Comparison of ENCODE assay signal across 19 mouse cellular contexts in genomic region chr7:79615941-79616340, GRCm38 (mm10). TPM values are rescaled to one million over a fixed set of nuclear protein-coding genes. Genes with fewer than 3 reads are reported as not detected.
DNase-seq lines count a peak whose midpoint lies in the region; ATAC-seq lines count a peak whose summit lies in the region.
"Had no signal": no experiment of that assay in that cellular context is flagged by ENCODE, and none has a peak within 500 bp of the region (broad histone marks: within the 10 kb centered on the region; RNA-seq: fewer than 3 reads in every experiment).

No protein-coding gene starts in this region.

- DNase-seq in kidney, adult 9 months, result peak; percentile 22
- no peak for DNase-seq in kidney, postnatal 14 days
- DNase-seq in midbrain, embryonic 11.5 days (ENCODE audit: low spot score, missing footprints), result peak; percentile 70
- DNase-seq in midbrain, embryonic 10.5 days (ENCODE audit: low spot score), result no peak
- DNase-seq in adrenal gland, postnatal 25 days, result peak; percentile 37
- no peak for DNase-seq in Muller cell, postnatal 12 days (ENCODE audit: inconsistent ontology term)
- DNase-seq: cerebellum, adult 18-20 months; cerebellum, adult 9-11 months; cerebellum, postnatal 36 days; gastrocnemius, postnatal 36 days; heart, adult 11 months; heart, postnatal 36 days had no signal

- H3K27ac ChIP-seq in midbrain, embryonic 11.5 days (ENCODE audit: low read depth, low read length), result no peak overlapping the region
- H3K27ac ChIP-seq in midbrain, embryonic 10.5 days (replicated peaks), result no peak overlapping the region
- H3K27ac ChIP-seq: embryonic facial prominence, embryonic 13.5 days; forebrain, embryonic 12.5 days; heart, embryonic 13.5 days had no signal

- ATAC-seq in midbrain, embryonic 11.5 days (ENCODE audit: low FRiP score), result no peak
- ATAC-seq: hindbrain, embryonic 16.5 days; inflammation-experienced regulatory T-cells, adult 6 months had no signal

- no peaks in the 10 kb centered on the region for H3K36me3 ChIP-seq in midbrain, embryonic 11.5 days (ENCODE audit: control insufficient read depth, insufficient read depth, low read length)
- H3K36me3 ChIP-seq in midbrain, embryonic 10.5 days, result no peaks in the 10 kb centered on the region
- H3K36me3 ChIP-seq: embryonic facial prominence, embryonic 13.5 days; forebrain, embryonic 12.5 days; heart, embryonic 13.5 days had no signal

- no peak overlapping the region for H3K9ac ChIP-seq in midbrain, embryonic 11.5 days (ENCODE audit: low read length)
- H3K9ac ChIP-seq: embryonic facial prominence, embryonic 13.5 days; forebrain, embryonic 12.5 days; heart, embryonic 13.5 days had no signal

- no peak overlapping the region for H3K4me3 ChIP-seq in midbrain, embryonic 11.5 days (ENCODE audit: low read depth, low read length)
- H3K4me3 ChIP-seq in midbrain, embryonic 10.5 days, result no peak overlapping the region
- H3K4me3 ChIP-seq: embryonic facial prominence, embryonic 13.5 days; forebrain, embryonic 12.5 days; heart, embryonic 13.5 days had no signal

- H3K4me2 ChIP-seq in midbrain, embryonic 11.5 days, result no peak overlapping the region
- H3K4me2 ChIP-seq: embryonic facial prominence, embryonic 13.5 days; forebrain, embryonic 12.5 days; heart, embryonic 13.5 days had no signal

- H3K27me3 ChIP-seq in midbrain, embryonic 11.5 days (ENCODE audit: control insufficient read depth, insufficient read depth, low read length), result peaks cover 20% of the 10 kb centered on the region
- H3K27me3 ChIP-seq in midbrain, embryonic 10.5 days (ENCODE audit: low read depth, poor library complexity, severe bottlenecking), result peaks cover 88% of the 10 kb centered on the region

- H3K9me3 ChIP-seq in midbrain, embryonic 11.5 days (ENCODE audit: control insufficient read depth, low read length), result no peaks in the 10 kb centered on the region
- H3K9me3 ChIP-seq in midbrain, embryonic 10.5 days (replicated peaks), result no peaks in the 10 kb centered on the region
- H3K9me3 ChIP-seq: embryonic facial prominence, embryonic 13.5 days; forebrain, embryonic 12.5 days; heart, embryonic 13.5 days had no signal

- 70% methylated on average over 1 of the region's 1 CpGs for WGBS in midbrain, embryonic 11.5 days
- 65% methylated on average over 1 of the region's 1 CpGs for WGBS in midbrain, embryonic 10.5 days

- no peaks in the 10 kb centered on the region for H3K4me1 ChIP-seq in midbrain, embryonic 11.5 days (ENCODE audit: control insufficient read depth, insufficient read depth, low read length)
- peaks cover 11% of the 10 kb centered on the region for H3K4me1 ChIP-seq in midbrain, embryonic 10.5 days

RNA-seq across cellular contexts. Expression of gene Rhcg, which starts 1.5 kb away (rescaled TPM):
- 0.41 and 0.75 TPM in 2 replicates for polyA plus RNA-seq in midbrain, embryonic 11.5 days (2014; fragmentation: Nextera tagmentation; extraction: Ambion mirVana)
- 0.55 and 0.81 TPM in 2 replicates for polyA plus RNA-seq in midbrain, embryonic 10.5 days (2016; fragmentation: Nextera tagmentation; extraction: Ambion mirVana)
- total RNA-seq in adrenal gland, postnatal 25 days (2021), result 14.6 and 14.9 TPM in 2 replicates
- total RNA-seq: CH12.LX; gastrocnemius, postnatal 36 days; heart, postnatal 36 days had no signal
- polyA plus RNA-seq: heart, embryonic 13.5 days; inflammation-experienced regulatory T-cells, adult 6 months had no signal

RNA-seq across cellular contexts. Expression of gene Ticrr, which starts 44.1 kb away (rescaled TPM):
- 14.8 and 16.0 TPM in 2 replicates for polyA plus RNA-seq in midbrain, embryonic 11.5 days (2014; fragmentation: Nextera tagmentation; extraction: Ambion mirVana)
- polyA plus RNA-seq in midbrain, embryonic 10.5 days (2016; fragmentation: Nextera tagmentation; extraction: Ambion mirVana), result 14.4 and 15.4 TPM in 2 replicates
- total RNA-seq in adrenal gland, postnatal 25 days (2021), result 0.90 and 1.1 TPM in 2 replicates
- total RNA-seq: gastrocnemius, adult 8-10 months had no signal

Comparison
In these comparisons a context has a peak if more than half of its experiments do, and no peak if none do; other contexts are left out.
1. DNase-seq: peak in kidney, adult 9 months (single experiment), midbrain, embryonic 11.5 days (single experiment) and adrenal gland, postnatal 25 days (single experiment); none in kidney, postnatal 14 days (single experiment), midbrain, embryonic 10.5 days (single experiment) and Muller cell, postnatal 12 days (single experiment).